ENCODE assay signal across 9 mouse cellular contexts in the genomic region with DNA sequence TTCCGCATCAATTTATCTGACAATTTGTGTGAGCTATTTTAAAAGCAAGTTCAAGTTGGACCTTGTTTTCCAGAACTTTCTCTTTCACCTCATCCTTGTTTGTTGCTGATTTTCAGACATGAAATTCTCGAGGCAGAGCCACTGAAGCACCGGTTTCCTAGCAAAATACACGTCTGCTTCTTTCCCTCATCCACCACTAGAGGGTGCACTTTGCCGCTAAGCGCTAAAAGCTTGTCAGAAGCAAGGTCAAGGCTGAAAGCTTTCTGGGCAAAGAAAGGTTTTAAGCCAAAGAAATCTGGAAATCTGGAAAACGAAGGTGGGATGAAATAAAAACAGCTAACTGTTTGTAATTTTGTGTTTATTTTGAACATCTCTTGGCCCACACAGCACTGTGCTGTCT. TPM values are rescaled to one million over a fixed set of nuclear protein-coding genes. Genes with fewer than 3 reads are reported as not detected.
DNase-seq lines count a peak whose midpoint lies in the region; ATAC-seq and TF ChIP-seq lines count a peak whose summit lies in the region.
"Had no signal": no experiment of that assay in that cellular context is flagged by ENCODE, and none has a peak within 500 bp of the region (broad histone marks: within the 10 kb centered on the region; RNA-seq: fewer than 3 reads in every experiment).

No protein-coding gene starts in this region.

- no peaks in the 10 kb centered on the region for H3K4me1 ChIP-seq in hindbrain, embryonic 11.5 days (replicated peaks; ENCODE audit: control insufficient read depth, insufficient read depth, low read length)
- H3K4me1 ChIP-seq in hindbrain, embryonic 13.5 days (replicated peaks) = peaks cover 11% of the 10 kb centered on the region

- no peak for ATAC-seq in hindbrain, embryonic 11.5 days (ENCODE audit: low FRiP score)
- ATAC-seq in hindbrain, embryonic 13.5 days (ENCODE audit: low FRiP score) = no peak
- peak; percentile 49 for ATAC-seq in activated CD4-positive, CD25-positive, alpha-beta regulatory T cell, adult 4 months
- ATAC-seq in common myeloid progenitor, adult 5-6 weeks (replicated peaks; ENCODE audit: low read depth, poor library complexity, severe bottlenecking) = peak; percentile 70; the same call in 1 of the 2 replicates
- peak; percentile 54; the same call in 1 of the 2 replicates for ATAC-seq in neutrophil, adult 5-6 weeks (ENCODE audit: extremely low read depth, insufficient number of reproducible peaks, low FRiP score, poor library complexity, severe bottlenecking)

- H3K36me3 ChIP-seq in hindbrain, embryonic 11.5 days (ENCODE audit: control insufficient read depth, insufficient read depth, low read length) = no peaks in the 10 kb centered on the region
- H3K36me3 ChIP-seq in hindbrain, embryonic 13.5 days = no peaks in the 10 kb centered on the region
- H3K36me3 ChIP-seq: embryonic facial prominence, embryonic 15.5 days had no signal

- intact Hi-C loops in heart, postnatal 10 days (cut with DNase I) = loop anchor here (1.0 kb wide), 1 partner anchor 117 kb away; no protein-coding TSS in a partner anchor
- intact Hi-C loops in left cerebral cortex, adult 2 months (cut with DNase I) = loop anchor here (1.0 kb wide), 2 partner anchors 117 to 121 kb away; no protein-coding TSS in a partner anchor

- TF ChIP-seq CTCF in left cerebral cortex, adult 2 months (IDR thresholded peaks at IDR 0.05) = peak; percentile 95

- H3K9me3 ChIP-seq in hindbrain, embryonic 11.5 days (ENCODE audit: control insufficient read depth, low read length) = no peaks in the 10 kb centered on the region
- H3K9me3 ChIP-seq in hindbrain, embryonic 13.5 days = no peaks in the 10 kb centered on the region
- H3K9me3 ChIP-seq: embryonic facial prominence, embryonic 15.5 days had no signal

- no peaks in the 10 kb centered on the region; the same call in 1 of the 2 replicates for H3K27me3 ChIP-seq in hindbrain, embryonic 11.5 days (ENCODE audit: control insufficient read depth, insufficient read depth, low read length)
- H3K27me3 ChIP-seq in hindbrain, embryonic 13.5 days = peaks cover 36% of the 10 kb centered on the region; the same call in 1 of the 2 replicates

- no peak overlapping the region for H3K27ac ChIP-seq in hindbrain, embryonic 11.5 days (ENCODE audit: low read depth, low read length)
- no peak overlapping the region for H3K27ac ChIP-seq in hindbrain, embryonic 13.5 days
- no peak overlapping the region for H3K27ac ChIP-seq in left cerebral cortex, adult 2 months
- H3K27ac ChIP-seq: embryonic facial prominence, embryonic 15.5 days had no signal

- DNase-seq in hindbrain, embryonic 11.5 days (ENCODE audit: low spot score) = peak; percentile 92
- peak; percentile 84 to 91 for DNase-seq in heart, postnatal 10 days
- DNase-seq in left cerebral cortex, adult 2 months (ENCODE audit: extremely low spot score in 1 of 2, low spot score in 2 of 2) = peak; percentile 73 to 80
- peak; percentile 23 to 40 for DNase-seq in thymus, adult 18-20 months

- 7% methylated on average over 7 of the region's 7 CpGs for WGBS in hindbrain, embryonic 11.5 days
- 9% methylated on average over 7 of the region's 7 CpGs for WGBS in hindbrain, embryonic 13.5 days

- H3K4me3 ChIP-seq in hindbrain, embryonic 11.5 days (ENCODE audit: low read depth, low read length) = no peak overlapping the region
- H3K4me3 ChIP-seq in hindbrain, embryonic 13.5 days = no peak overlapping the region
- no peak overlapping the region for H3K4me3 ChIP-seq in left cerebral cortex, adult 2 months
- H3K4me3 ChIP-seq: embryonic facial prominence, embryonic 15.5 days had no signal

- H3K4me2 ChIP-seq in hindbrain, embryonic 11.5 days (replicated peaks; ENCODE audit: low read depth, low read length) = no peak overlapping the region
- no peak overlapping the region for H3K4me2 ChIP-seq in hindbrain, embryonic 13.5 days
- H3K4me2 ChIP-seq: embryonic facial prominence, embryonic 15.5 days had no signal

- no peak overlapping the region for H3K9ac ChIP-seq in hindbrain, embryonic 11.5 days (ENCODE audit: low read depth, low read length)
- no peak overlapping the region for H3K9ac ChIP-seq in hindbrain, embryonic 13.5 days
- H3K9ac ChIP-seq: embryonic facial prominence, embryonic 15.5 days had no signal

RNA-seq across cellular contexts. Expression of a gene that starts 27.0 kb away (rescaled TPM):
- polyA plus RNA-seq in hindbrain, embryonic 11.5 days (2014; fragmentation: Nextera tagmentation; extraction: Ambion mirVana) = 40.3 and 40.9 TPM in 2 replicates
- 15.3 and 17.0 TPM in 2 replicates for polyA plus RNA-seq in hindbrain, embryonic 13.5 days (2015; fragmentation: Nextera tagmentation; extraction: Ambion mirVana)
- polyA plus RNA-seq in activated CD4-positive, CD25-positive, alpha-beta regulatory T cell, adult 4 months (2017; shearing (Covaris generic)) = 10 to 100 TPM; 15.9 to 18.1 TPM
- total RNA-seq in common myeloid progenitor, adult 5-6 weeks (2017) = 21.7 and 23.0 TPM in 2 replicates
- total RNA-seq in heart, postnatal 10 days (2021) = 10 to 100 TPM in 1 of 2 experiments, 1 to 10 TPM in 1; 9.6 to 10.1 TPM
- 1 to 10 TPM; 1.5 to 2.0 TPM for total RNA-seq in left cerebral cortex, adult 2 months (2021)
- total RNA-seq in neutrophil, adult 5-6 weeks (2017) = 2.9 and 4.1 TPM in 2 replicates

RNA-seq across cellular contexts. Expression of a gene that starts 33.6 kb away (rescaled TPM):
- polyA plus RNA-seq in hindbrain, embryonic 11.5 days (2014; fragmentation: Nextera tagmentation; extraction: Ambion mirVana) = 6.8 and 10.8 TPM in 2 replicates
- polyA plus RNA-seq in hindbrain, embryonic 13.5 days (2015; fragmentation: Nextera tagmentation; extraction: Ambion mirVana) = 12.4 and 14.9 TPM in 2 replicates
- polyA plus RNA-seq in activated CD4-positive, CD25-positive, alpha-beta regulatory T cell, adult 4 months (2017; shearing (Covaris generic)) = 1 to 10 TPM; 2.7 to 2.8 TPM
- total RNA-seq in common myeloid progenitor, adult 5-6 weeks (2017) = 7.3 and 9.0 TPM in 2 replicates
- 100 to 1,000 TPM; 130 to 131 TPM for total RNA-seq in heart, postnatal 10 days (2021)
- 10 to 100 TPM; 80.2 to 82.0 TPM for total RNA-seq in left cerebral cortex, adult 2 months (2021)
- total RNA-seq in neutrophil, adult 5-6 weeks (2017) = 12.9 and 14.2 TPM in 2 replicates

Comparison
In these comparisons a context has a peak if more than half of its experiments do, and no peak if none do; other contexts are left out.
1. ATAC-seq: peak in activated CD4-positive, CD25-positive, alpha-beta regulatory T cell, adult 4 months (single experiment), common myeloid progenitor, adult 5-6 weeks (single experiment) and neutrophil, adult 5-6 weeks (single experiment); none in hindbrain, embryonic 11.5 days (single experiment) and hindbrain, embryonic 13.5 days (single experiment).
2. DNase-seq: peak in every context shown above with its lines; median percentile 92 in hindbrain, embryonic 11.5 days; 88 in heart, postnatal 10 days; 76 in left cerebral cortex, adult 2 months; 32 in thymus, adult 18-20 months.